Mouse (Mus musculus) activated CD4-positive, CD25-positive, alpha-beta regulatory T cell, adult 4 months (primary cell): ENCODE measurements around the gene Tsc22d1. TPM values are rescaled to one million over a fixed set of nuclear protein-coding genes. Genes with fewer than 3 reads are reported as not detected.

Experiments used
- polyA plus RNA-seq, 2 experiments: library from polyadenylated mRNA; unstranded; fragments of 100-300 nt; shearing (Covaris generic); gene quantifications; one replicate each; pipeline ENCODE4 v1.2.1; 2017

The Tsc22d1 gene
- polyA plus RNA-seq, 2 experiments from 2014 or later: 6.8 to 7.5 TPM

Other genes with a start within 250 kb of the Tsc22d1 start
- 1 to 10 TPM; 3.8 to 5.4 TPM for gene Serp2, start 141.9 kb downstream of the Tsc22d1 start, polyA plus RNA-seq